Mouse (Mus musculus): ENCODE data around the gene Tmem86b.
"Not testable (repeated sequence)": the region's sequence is repeated elsewhere in the genome, so short reads cannot be mapped to it uniquely, and the experiment has no call there.

Gene Tmem86b

GRCm38 (mm10) chr7:4647992-4648391 is 16.8 kb upstream of the Tmem86b start:
- DNase-seq (ENCODE audit: low spot score in 2 of 2): no peak

DNA sequence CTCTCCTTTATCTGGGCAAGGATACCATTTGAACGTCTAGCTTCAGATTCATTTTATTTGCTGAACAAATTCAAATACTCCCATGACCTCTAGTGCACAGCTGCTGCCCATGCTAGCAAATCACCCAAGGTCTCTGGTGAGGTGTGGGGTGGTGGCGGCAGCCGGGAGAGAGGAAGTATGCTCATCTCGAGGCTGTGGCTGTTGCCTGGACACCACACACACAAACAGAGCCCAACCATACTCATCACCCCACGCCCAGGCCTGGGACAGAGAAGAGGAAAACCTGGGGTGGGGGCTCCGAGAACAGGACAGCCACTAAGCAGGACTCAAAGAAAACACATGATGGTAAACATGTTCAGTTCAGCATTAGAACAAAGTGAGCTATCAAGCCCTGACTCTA is 16.1 kb upstream of the Tmem86b start:
- DNase-seq (ENCODE audit: low spot score in 2 of 2): peak; percentile 50 to 59

DNA sequence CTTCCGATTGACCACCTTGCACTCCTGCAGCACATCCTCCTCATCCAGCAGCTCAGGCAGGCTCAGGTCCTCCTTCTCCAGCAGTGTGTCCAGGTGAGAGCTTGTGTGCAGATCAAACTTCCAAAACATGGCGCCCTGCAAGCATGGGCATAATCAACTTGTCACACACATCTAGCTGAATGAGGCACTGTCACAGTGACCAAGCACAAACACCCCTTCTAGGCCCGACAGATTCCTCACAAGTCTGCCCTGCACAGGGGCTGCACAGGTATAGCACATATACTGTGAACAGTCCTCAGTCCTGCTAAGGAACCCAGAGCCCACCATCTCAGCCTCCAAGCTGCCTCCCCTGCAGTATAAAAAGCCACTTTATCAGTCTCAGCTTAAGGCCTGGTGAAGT is 15.6 kb upstream of the Tmem86b start:
- no peak for DNase-seq (ENCODE audit: low spot score in 2 of 2)

DNA sequence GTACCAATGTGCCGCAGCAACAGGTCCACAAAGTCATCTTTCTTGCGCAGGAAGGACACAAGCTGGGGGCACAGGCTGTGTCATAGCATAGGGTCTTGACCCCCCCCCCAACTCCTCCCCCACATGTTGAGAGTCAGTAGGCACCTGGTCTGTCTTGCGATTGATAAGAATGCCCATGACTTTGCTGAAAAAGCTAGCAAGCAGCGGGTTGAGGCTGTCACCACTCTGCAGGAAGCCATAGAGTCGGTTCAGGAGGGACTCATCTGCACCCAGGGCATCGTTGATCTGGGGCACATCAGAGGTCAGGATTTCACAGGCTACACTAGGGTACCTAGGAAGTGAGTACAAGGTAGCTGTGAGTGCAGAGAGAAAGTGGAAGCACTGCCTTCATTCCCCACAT is 12.0 kb upstream of the Tmem86b start:
- DNase-seq (ENCODE audit: low spot score in 2 of 2): no peak

GRCm38 (mm10) chr7:4641956-4642355 is 10.7 kb upstream of the Tmem86b start:
- DNase-seq (ENCODE audit: low spot score in 2 of 2): no peak

- DNase-seq (ENCODE audit: low spot score in 2 of 2): no peak
Observed at GRCm38 (mm10) chr7:4641155-4641554, 9.9 kb upstream of the Tmem86b start.

DNA sequence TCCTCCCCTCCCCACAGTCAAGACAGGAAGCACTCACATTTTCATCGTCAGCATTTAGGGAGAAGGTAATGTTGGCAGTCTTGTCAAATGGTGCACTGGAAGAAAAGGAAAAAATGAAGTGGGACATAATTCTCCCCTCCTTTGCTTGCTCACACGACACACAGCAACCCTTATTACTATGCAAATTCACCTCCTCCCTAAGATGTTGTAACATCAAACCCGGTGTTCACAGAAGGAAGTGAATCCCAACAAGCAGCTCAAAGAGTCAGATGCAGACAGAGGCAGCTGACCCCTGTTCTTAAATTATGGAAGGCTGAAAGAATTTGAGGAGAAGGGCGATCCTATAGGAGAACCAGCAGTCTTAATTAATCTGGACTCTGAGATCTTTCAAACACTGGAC is 5.0 kb upstream of the Tmem86b start:
- DNase-seq (ENCODE audit: low spot score in 2 of 2): no peak

- no peak for DNase-seq (ENCODE audit: low spot score in 2 of 2)
Observed at GRCm38 (mm10) chr7:4630198-4630597, 1.0 kb downstream of the Tmem86b start.

DNA sequence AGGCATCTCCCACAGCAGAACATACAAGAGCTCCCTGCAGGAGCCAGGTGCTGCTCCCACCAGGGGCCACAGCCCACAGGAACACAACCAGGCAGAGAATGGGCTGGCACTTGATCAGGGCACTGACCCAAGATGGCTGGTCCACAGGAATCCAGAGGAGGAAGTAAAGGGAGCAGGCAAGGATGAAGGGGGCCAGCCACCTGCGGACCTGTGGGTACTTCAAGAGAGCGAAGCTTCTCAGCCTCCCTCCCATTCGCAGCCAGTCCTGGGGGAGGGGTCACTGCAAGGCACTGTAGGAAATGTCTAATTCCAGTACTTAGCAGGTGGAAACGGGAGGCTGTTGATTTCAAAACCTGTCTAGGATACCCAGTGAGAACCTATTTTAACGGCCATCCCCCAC is 1.6 kb downstream of the Tmem86b start:
- no peak for DNase-seq (ENCODE audit: low spot score in 2 of 2)

GRCm38 (mm10) chr7:4625928-4626327 is 5.3 kb downstream of the Tmem86b start:
- DNase-seq (ENCODE audit: low spot score in 2 of 2): no peak

- DNase-seq (ENCODE audit: low spot score in 2 of 2): no peak
Observed at GRCm38 (mm10) chr7:4624343-4624742, 6.9 kb downstream of the Tmem86b start.

GRCm38 (mm10) chr7:4623544-4624189 is 7.6 kb downstream of the Tmem86b start:
- DNase-seq (ENCODE audit: low spot score in 2 of 2): peak in 1 of 2 experiments; percentile 21

DNA sequence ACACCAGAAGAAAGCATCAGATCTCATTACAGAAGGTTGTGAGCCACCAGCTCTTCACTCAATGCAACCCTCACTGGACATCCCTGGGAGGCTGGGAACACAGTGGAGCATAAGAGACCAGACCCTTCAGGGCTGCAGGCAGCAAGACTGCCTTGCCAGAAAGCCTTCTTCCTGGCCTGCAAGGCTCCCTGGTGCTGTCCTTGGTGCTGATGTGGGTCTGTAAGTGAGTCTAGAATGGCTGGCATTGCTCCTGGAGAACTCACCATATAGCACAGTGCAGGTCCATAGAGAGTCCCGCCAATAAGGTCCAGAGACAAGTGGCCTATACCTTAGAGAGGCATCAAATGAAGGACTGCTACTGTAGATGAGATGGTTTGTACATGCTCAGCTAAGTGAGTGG is 11.2 kb downstream of the Tmem86b start:
- no peak for DNase-seq (ENCODE audit: low spot score in 2 of 2)

DNA sequence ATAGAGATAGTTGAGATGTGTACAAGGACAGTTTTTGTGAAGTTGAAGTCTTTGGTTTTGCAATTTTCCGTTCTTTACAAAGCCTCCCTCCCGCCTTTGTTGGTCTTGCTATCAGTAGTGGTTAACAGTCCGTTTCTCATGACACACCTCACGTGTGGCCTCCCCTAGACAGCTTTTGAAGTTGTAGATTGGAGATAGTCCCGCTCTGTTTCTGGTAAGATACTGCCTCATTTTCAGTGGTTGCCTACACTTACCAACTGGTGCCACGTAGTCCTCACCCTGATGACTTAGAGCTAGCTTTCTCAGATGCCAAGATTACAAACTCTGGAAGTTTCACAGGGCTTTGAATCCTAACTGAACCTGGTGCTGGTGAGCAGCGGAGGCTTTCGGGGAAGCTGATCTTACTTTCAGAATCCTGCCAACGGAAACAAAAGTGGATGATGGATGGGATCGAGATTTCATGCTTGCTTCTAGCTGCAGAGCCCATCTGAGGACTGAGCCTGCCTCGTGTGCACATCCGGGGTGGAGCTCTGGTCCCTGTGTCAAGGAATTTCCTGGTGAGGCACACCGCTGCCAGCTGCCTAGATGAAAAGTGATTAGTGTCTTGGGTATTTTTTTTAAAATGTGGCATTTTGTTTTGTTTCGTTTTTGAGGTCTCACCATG is 17.4 kb downstream of the Tmem86b start:
- DNase-seq (ENCODE audit: low spot score in 2 of 2): no peak

DNA sequence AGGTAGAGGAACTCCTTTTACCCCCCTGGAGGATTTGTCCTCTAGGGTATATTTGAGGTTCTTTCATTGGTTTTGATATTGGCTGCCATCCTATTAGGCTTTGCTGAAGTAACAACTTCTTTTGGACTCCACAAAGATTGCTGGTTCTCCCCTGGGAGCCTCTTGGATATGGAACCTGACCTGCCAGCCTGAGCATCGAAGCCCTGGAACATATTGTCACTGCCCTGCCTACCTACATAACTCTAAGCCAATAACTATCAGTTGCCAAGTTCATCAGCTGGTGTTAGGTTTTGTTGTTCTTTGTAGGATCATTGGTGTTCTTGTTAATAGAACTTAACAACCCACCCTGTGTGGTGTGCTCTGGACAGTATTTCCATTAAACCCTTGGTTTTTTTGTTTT is 18.3 kb downstream of the Tmem86b start:
- no peak for DNase-seq (ENCODE audit: low spot score in 2 of 2)

- DNase-seq (ENCODE audit: low spot score in 2 of 2): no peak
Observed at GRCm38 (mm10) chr7:4612386-4612785, 18.8 kb downstream of the Tmem86b start.

DNA sequence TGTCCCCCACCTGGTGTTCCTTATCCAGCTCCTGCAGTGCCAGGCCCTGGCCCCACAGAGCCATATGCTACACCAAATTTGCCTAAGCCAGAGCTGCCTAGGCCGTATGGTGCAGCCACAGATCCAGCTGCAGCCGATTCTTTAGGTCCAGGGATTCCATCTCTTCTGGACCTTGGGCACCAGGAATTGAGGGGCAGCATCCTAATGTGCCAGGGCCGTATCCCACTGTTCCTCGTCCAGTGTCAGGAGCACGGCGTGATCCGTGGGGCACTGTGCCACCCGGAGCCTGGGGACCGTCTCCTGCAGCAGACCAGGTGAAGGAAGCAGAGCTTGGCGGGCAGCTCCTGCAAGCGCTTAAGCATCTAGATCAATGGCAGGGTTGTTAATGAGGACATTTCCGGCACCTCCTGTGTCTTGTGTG is 19.3 kb downstream of the Tmem86b start:
- no peak for DNase-seq (ENCODE audit: low spot score in 2 of 2)

DNA sequence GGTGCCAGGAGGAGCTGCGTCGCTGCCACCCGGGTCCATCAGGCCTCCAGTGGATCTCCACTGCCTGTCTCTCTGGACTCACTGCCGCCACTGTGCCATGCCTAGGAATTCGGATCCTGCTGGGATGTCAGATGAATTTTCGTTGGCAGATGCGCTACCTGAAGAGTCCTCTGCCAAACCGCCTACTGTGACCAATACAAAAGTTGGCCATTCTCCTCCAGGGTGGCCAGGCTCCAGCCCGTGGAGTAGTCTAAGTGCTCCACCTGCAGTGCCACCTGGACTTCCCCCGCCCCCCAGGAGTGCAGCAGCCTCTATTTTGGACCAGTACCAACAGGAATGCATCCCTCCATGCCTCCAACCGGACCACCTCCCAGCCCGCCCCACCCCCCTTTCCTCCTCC is 19.7 kb downstream of the Tmem86b start:
- no peak for DNase-seq (ENCODE audit: low spot score in 2 of 2)

DNA sequence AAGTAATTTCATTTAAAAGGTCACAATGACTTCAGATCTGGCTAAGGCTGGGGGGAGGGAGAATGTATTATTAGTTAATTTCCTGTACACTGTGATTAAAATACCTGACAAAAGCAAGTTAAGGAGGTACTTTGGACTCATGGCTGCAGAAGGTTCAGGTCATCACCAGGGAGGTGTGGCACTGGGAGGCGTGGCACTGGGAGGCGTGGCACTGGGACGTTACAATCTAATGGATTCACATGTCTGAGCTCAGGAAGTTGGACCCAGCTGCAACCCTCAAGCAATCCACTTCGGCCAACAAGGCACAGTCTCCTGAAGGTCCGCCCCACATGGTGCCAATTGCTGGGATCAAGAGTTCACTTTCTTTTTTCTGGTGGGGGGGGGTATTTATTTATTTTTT is 23.2 kb downstream of the Tmem86b start:
- DNase-seq (ENCODE audit: low spot score in 2 of 2): no peak

GRCm38 (mm10) chr7:4603873-4604272 is 27.3 kb downstream of the Tmem86b start, which contains the start of gene Ptprh:
TSS of gene Ptprh (minus strand) at chr7:4604041.
- no peak for DNase-seq (ENCODE audit: low spot score in 2 of 2)

- no peak for DNase-seq (ENCODE audit: low spot score in 2 of 2)
Observed at GRCm38 (mm10) chr7:4602969-4603368, 28.3 kb downstream of the Tmem86b start.

DNA sequence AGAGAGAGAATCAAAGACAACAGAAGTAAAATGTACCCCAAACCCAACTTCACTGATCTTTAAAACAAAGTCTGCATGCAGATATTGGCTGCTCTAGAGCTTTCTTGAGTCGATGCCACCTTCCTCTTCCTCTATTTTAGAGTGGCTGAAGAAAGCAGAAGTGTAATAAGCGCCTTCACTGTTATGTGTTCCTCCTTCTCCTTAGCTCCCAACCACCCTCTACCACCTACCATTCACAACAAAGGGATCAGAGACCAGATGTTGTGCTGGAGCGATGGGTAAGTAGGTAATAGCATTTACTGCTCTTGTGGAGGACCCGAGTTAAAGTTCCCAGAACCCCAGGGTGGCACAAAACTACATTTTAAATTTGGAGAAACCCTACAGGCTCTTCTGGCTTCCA is 34.2 kb downstream of the Tmem86b start:
- DNase-seq (ENCODE audit: low spot score in 2 of 2): not testable (repeated sequence)

DNA sequence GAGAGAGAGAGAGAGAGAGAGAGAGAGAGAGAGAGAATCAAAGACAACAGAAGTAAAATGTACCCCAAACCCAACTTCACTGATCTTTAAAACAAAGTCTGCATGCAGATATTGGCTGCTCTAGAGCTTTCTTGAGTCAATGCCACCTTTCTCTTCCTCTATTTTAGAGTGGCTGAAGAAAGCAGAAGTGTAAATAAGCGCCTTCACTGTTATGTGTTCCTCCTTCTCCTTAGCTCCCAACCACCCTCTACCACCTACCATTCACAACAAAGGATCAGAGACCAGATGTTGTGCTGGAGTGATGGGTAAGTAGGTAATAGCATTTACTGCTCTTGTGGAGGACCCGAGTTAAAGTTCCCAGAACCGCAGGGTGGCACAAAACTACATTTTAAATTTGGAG is 49.7 kb downstream of the Tmem86b start:
- DNase-seq (ENCODE audit: low spot score in 2 of 2): not testable (repeated sequence)

All from heart, adult 9 months (tissue).